Mouse (Mus musculus): ENCODE measurements around the gene Bbs2. TPM values are rescaled to one million over a fixed set of nuclear protein-coding genes. Genes with fewer than 3 reads are reported as not detected.

Gene Bbs2
- total RNA-seq, 2 experiments from 2014 or later, result 19.6 to 24.4 TPM

Other genes with a start within 250 kb of the Bbs2 start
- 100 to 1,000 TPM; 125 to 132 TPM for gene Amfr, start 86.1 kb downstream of the Bbs2 start, total RNA-seq (2021)
- gene Nudt21, start 61.9 kb downstream of the Bbs2 start, total RNA-seq (2021), result 10 to 100 TPM; 49.9 to 58.5 TPM
- gene Ogfod1, start 61.7 kb downstream of the Bbs2 start, total RNA-seq (2021), result 10 to 100 TPM; 86.5 to 98.2 TPM
- gene Mt4, start 38.3 kb upstream of the Bbs2 start, total RNA-seq (2021), result not detected
- gene Mt3, start 53.7 kb upstream of the Bbs2 start, total RNA-seq (2021), result 1,000 to 10,000 TPM; 1,168 to 1,277 TPM
- gene Mt2, start 73.7 kb upstream of the Bbs2 start, total RNA-seq (2021), result 100 to 1,000 TPM; 381 to 701 TPM
- gene Mt1, start 80.2 kb upstream of the Bbs2 start, total RNA-seq (2021), result 100 to 1,000 TPM; 584 to 804 TPM
- gene Nup93, start 115.6 kb upstream of the Bbs2 start, total RNA-seq (2021), result 10 to 100 TPM; 42.5 to 60.5 TPM
- gene Slc12a3, start 230.3 kb upstream of the Bbs2 start, total RNA-seq (2021), result under 1 TPM; 0.25 to 0.59 TPM

Measured in layer of hippocampus, postnatal 25 days (tissue).